Mouse (Mus musculus) hindbrain, embryonic 11.5 days (tissue): ENCODE results near the gene Nedd8. TPM values are rescaled to one million over a fixed set of nuclear protein-coding genes. Genes with fewer than 3 reads are reported as not detected.
A peak's percentile ranks its signal among the peaks of the same experiment; 100 is the strongest.

ENCODE experiments used
- ATAC-seq: fragments of 200-750 bp; cut with Nextera tagmentation; 2 replicates; pipeline ENCODE4 v1.8.0; 2017; ENCODE audit warnings: mild to moderate bottlenecking, moderate TSS enrichment, moderate library complexity; ENCODE audit not compliant: low FRiP score
- DNase-seq: peaks from one replicate; pipeline ENCODE4 v3.0.0-alpha.2; 2015; ENCODE audit warnings: low spot score
- H3K27ac ChIP-seq: fragments of 300-500 bp; sonication (generic); 2 replicates; pipeline ENCODE4 v1.5.1; 2014; ENCODE audit warnings: mild to moderate bottlenecking, low read depth, low read length
- H3K27me3 ChIP-seq: fragments of 300-500 bp; sonication (generic); 2 replicates; pipeline ENCODE4 v1.6.1; 2014; ENCODE audit warnings: mild to moderate bottlenecking, low read length, moderate library complexity, mixed read lengths; ENCODE audit not compliant: control insufficient read depth, insufficient read depth
- H3K36me3 ChIP-seq: fragments of 300-500 bp; sonication (generic); 2 replicates; pipeline ENCODE4 v1.6.1; 2014; ENCODE audit warnings: mild to moderate bottlenecking, low read length, moderate library complexity, mixed read lengths; ENCODE audit not compliant: control insufficient read depth, insufficient read depth
- H3K4me1 ChIP-seq: fragments of 300-500 bp; sonication (generic); replicated peaks from 2 replicates; pipeline ENCODE4 v1.6.1; 2014; ENCODE audit warnings: low read length, mixed read lengths; ENCODE audit not compliant: control insufficient read depth, insufficient read depth
- H3K4me2 ChIP-seq: fragments of 300-500 bp; sonication (generic); replicated peaks from 2 replicates; pipeline ENCODE4 v1.6.1; 2014; ENCODE audit warnings: mild to moderate bottlenecking, low read depth, low read length
- H3K4me3 ChIP-seq: fragments of 300-500 bp; sonication (generic); 2 replicates; pipeline ENCODE4 v1.5.1; 2014; ENCODE audit warnings: low read depth, low read length
- H3K9ac ChIP-seq: fragments of 300-500 bp; sonication (generic); 2 replicates; pipeline ENCODE4 v1.6.1; 2014; ENCODE audit warnings: low read depth, low read length
- H3K9me3 ChIP-seq: fragments of 300-500 bp; sonication (generic); 2 replicates; pipeline ENCODE4 v1.6.1; 2016; ENCODE audit warnings: low read length; ENCODE audit not compliant: control insufficient read depth
- WGBS: fragments of 180-500 bp; shearing (Covaris S2); extraction: QIAGEN DNeasy Blood & Tissue Kit; methylation state at CpG from one replicate; pipeline ENCODE4 v1.1.7; 2014; 5-methylcytosine and 5-hydroxymethylcytosine counted together
- polyA plus RNA-seq: library from polyadenylated mRNA; unstranded; fragments of >200 nt; fragmentation: Nextera tagmentation; extraction: Ambion mirVana; gene quantifications from 2 replicates; pipeline ENCODE4 v1.2.1, GENCODE M21; 2014

The Nedd8 gene
- polyA plus RNA-seq, 1 experiment from 2014 or later, result 597 TPM

GRCm38 (mm10) chr14:55682118-55682493 lies 10.2 kb upstream of the Nedd8 start:
- Histone ChIP-seq H3K9ac (peak overlapping the region; percentile 45), H3K27ac (no peak overlapping the region), H3K4me1 (no peaks in the 10 kb centered on the region), H3K27me3 (no peaks in the 10 kb centered on the region), H3K4me2 (peak overlapping the region; percentile 40), H3K9me3 (no peaks in the 10 kb centered on the region), H3K4me3 (peak overlapping the region; percentile 74), H3K36me3 (peaks cover under 1% of the 10 kb centered on the region; the same call in 1 of the 2 replicates)
- 12% methylated on average over 3 of the region's 3 CpGs for WGBS
- ATAC-seq (peak; percentile 70), DNase-seq (no peak)

DNA sequence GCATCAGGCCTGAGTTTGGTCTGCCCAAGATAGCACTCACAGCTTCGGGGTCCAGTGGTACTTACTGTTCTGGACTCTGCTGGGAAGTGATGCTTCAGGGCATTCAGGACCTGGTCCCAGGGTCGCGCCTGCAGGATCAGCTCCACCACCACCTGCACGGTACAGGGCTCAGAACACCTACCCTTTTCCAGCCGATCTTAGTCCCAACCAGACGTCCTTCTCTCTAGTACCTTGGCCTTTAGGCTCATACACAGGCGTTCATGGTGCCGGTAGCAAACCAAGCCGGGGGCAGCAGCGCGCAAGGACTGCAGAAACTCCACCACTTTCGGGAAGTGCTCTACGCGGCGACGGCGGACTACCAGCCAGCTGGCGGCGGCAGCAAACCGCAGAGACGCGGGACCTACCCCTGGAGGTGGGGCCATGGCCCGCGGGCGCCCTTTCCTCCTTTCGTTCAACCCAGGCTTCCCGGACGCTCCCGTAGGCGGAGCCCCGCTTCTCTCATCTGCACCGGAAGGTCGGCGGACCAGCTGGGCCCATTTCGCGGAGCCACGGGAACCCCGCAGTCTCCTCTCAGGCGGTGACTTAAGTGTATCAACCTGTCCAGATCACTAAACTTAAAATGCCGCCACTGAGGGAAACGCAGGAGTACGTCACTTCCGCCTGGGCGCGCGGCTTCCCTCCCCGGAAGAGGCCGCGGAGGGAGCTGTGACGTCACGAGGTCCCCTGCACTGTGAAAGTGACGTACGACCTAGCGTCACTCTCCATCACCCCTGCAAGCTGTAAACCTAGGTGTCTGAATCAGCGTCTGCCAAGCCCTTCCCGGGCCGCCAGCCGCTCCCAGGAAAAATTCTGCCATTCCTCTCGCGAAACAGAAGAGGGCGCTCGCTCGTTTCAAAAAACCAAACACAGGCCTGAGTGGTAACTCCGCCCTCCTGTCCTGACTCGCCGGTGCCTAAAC lies 9.5 kb upstream of the Nedd8 start, which contains the start of gene Tinf2:
Tinf2 (minus strand) TSS at position 661 of the 958 bp plus-strand sequence.
- Histone ChIP-seq H3K4me1 (no peaks in the 10 kb centered on the region), H3K36me3 (peaks cover 3% of the 10 kb centered on the region; the same call in 1 of the 2 replicates), H3K4me3 (peak within 1 kb of the TSS; percentile 74), H3K4me2 (peak within 1 kb of the TSS; percentile 74), H3K9me3 (no peaks in the 10 kb centered on the region), H3K27ac (no peak within 1 kb of the TSS), H3K27me3 (no peaks in the 10 kb centered on the region), H3K9ac (peak within 1 kb of the TSS; percentile 71)
- DNase-seq (peak; percentile 98), ATAC-seq (peak; percentile 99)
- WGBS, result under 1% methylated on average over 66 of the region's 66 CpGs

DNA sequence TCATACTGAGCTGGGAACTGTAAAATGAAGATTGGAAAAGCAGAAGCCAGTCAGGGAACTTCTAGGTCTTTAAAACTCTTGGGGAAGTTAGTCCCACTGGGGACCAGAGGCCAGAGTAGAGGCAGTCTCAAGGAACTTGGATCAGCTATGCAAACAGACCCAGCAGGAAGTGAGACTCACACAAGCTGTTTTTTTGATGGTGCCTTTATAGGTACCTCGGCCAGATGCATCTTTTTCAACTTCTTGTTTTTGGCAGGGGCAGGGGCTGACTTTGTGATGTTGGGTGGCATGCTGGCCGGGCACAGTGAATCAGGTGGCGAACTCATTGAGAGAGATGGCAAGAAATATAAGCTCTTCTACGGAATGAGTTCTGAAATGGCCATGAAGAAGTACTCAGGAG lies 5.7 kb upstream of the Nedd8 start:
- DNase-seq, result no peak
- no peak overlapping the region for H3K4me3 ChIP-seq
- no peak overlapping the region for H3K9ac ChIP-seq
- H3K27ac ChIP-seq, result no peak overlapping the region
- H3K27me3 ChIP-seq, result no peaks in the 10 kb centered on the region
- ATAC-seq, result no peak
- WGBS, result 85% methylated on average over 4 of the region's 4 CpGs
- H3K9me3 ChIP-seq, result no peaks in the 10 kb centered on the region
- no peak overlapping the region for H3K4me2 ChIP-seq
- H3K4me1 ChIP-seq, result no peaks in the 10 kb centered on the region
- H3K36me3 ChIP-seq, result peaks cover 3% of the 10 kb centered on the region; the same call in 1 of the 2 replicates

DNA sequence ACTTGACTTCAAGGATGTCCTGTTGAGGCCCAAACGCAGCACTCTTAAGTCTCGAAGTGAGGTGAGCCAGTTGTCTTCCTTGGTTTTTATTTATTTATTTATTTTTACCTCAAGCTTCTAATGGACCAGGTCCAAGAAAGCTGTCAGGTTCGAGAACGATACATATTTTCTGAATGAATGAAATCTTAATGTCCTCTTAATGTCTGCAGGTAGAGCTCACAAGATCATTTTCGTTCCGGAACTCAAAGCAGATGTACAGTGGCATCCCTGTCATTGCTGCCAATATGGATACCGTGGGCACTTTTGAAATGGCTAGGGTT lies 777 bp upstream of the Nedd8 start:
- Histone ChIP-seq H3K9me3 (no peaks in the 10 kb centered on the region), H3K9ac (peak overlapping the region; percentile 71)
- no peak for ATAC-seq

GRCm38 (mm10) chr14:55671486-55671832 lies 465 bp downstream of the Nedd8 start:
- Histone ChIP-seq H3K9me3 (no peaks in the 10 kb centered on the region), H3K4me2 (peak overlapping the region; percentile 90), H3K4me3 (peak overlapping the region; percentile 75), H3K36me3 (no peaks in the 10 kb centered on the region), H3K27me3 (no peaks in the 10 kb centered on the region), H3K4me1 (peaks cover 6% of the 10 kb centered on the region; the same call in 1 of the 2 replicates), H3K9ac (peak overlapping the region; percentile 71), H3K27ac (peak overlapping the region; percentile 82)
- no peak for DNase-seq
- peak; percentile 74 for ATAC-seq
- WGBS, result under 1% methylated on average over 12 of the region's 12 CpGs

More for the DNA sequence above, 777 bp upstream of the Nedd8 start:
- DNase-seq, result no peak
- peaks cover 3% of the 10 kb centered on the region; the same call in 1 of the 2 replicates for H3K36me3 ChIP-seq
- peaks cover 6% of the 10 kb centered on the region; the same call in 1 of the 2 replicates for H3K4me1 ChIP-seq
- peak overlapping the region; percentile 75 for H3K4me3 ChIP-seq
- H3K4me2 ChIP-seq, result peak overlapping the region; percentile 90
- no peaks in the 10 kb centered on the region for H3K27me3 ChIP-seq
- 82% methylated on average over 7 of the region's 7 CpGs for WGBS
- no peak overlapping the region for H3K27ac ChIP-seq

GRCm38 (mm10) chr14:55660636-55661035 lies 11.3 kb downstream of the Nedd8 start:
- no peaks in the 10 kb centered on the region for H3K4me1 ChIP-seq
- H3K27ac ChIP-seq, result 0 out of 2 replicates have a peak overlapping the region, but pooled peaks have one; percentile 6
- H3K9me3 ChIP-seq, result no peaks in the 10 kb centered on the region
- peak; percentile 36 for ATAC-seq
- WGBS, result 50% methylated on average over 2 of the region's 2 CpGs
- H3K4me2 ChIP-seq, result no peak overlapping the region
- no peaks in the 10 kb centered on the region for H3K27me3 ChIP-seq
- H3K36me3 ChIP-seq, result no peaks in the 10 kb centered on the region; the same call in 1 of the 2 replicates
- no peak overlapping the region for H3K9ac ChIP-seq
- DNase-seq, result no peak
- peak overlapping the region; percentile 37; the same call in 1 of the 2 replicates for H3K4me3 ChIP-seq

DNA sequence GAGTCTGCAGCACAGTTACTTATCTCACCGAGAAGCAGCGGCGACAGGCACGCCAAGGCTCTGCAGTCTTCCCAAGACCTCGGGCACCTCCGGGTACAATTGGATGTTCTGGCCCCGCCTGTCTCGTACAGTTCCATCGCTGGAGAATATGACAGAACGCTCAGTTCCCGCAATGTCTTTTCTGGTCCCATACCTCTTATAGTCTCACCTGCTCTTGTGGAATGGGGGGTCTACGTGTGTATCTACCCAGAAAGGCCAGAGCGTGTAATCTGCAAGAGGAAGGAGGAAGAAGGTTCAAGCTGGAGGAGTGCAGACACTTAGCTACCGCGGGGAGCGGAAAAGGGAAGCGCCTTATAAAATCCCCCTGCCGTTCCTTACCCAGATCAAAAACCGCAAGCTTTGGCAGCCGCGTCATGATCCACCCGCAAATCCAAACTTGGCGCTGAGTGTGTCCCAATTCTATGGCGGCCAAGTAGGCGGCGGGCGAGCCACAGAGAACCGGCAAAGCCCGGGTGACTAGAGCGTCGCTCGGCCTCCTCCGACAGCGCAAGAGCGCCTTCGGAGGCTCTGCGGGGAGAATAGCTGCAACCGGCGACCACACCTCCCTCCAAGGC lies 11.9 kb downstream of the Nedd8 start, which contains the start of gene Mdp1:
Mdp1 (minus strand) TSS at position 549 of the 614 bp plus-strand sequence.
- Histone ChIP-seq H3K4me1 (no peaks in the 10 kb centered on the region), H3K4me3 (peak within 1 kb of the TSS; percentile 37), H3K27me3 (no peaks in the 10 kb centered on the region), H3K9ac (peak within 1 kb of the TSS; percentile 44), H3K36me3 (no peaks in the 10 kb centered on the region; the same call in 1 of the 2 replicates), H3K27ac (0 out of 2 replicates have a peak within 1 kb of the TSS, but pooled peaks have one; percentile 6), H3K9me3 (no peaks in the 10 kb centered on the region), H3K4me2 (peak within 1 kb of the TSS; percentile 43)
- under 1% methylated on average over 39 of the region's 39 CpGs for WGBS
- DNase-seq (peak; percentile 86), ATAC-seq (peak; percentile 89)

DNA sequence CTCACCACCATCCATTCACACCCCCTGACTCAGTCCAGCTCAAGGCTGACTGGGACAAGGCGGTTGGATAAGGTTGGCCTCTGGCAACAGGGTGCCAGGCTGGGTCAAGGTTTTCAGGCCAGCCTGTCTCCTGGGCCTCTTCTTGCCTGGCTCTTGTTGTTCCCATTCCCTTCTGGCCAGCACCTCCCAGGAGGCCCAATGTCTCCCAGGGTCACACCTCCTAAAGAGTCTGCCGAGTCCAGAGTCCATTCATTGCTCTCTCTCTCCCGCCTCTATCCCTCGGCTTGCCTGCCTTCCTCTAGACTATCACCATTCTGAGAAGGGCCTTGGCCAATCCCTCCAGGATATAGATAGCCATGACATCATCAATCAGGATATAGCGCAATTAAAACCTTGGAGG lies 13.9 kb downstream of the Nedd8 start:
- Histone ChIP-seq H3K4me3 (no peak overlapping the region), H3K4me2 (no peak overlapping the region), H3K9ac (no peak overlapping the region), H3K4me1 (no peaks in the 10 kb centered on the region), H3K9me3 (no peaks in the 10 kb centered on the region), H3K27me3 (no peaks in the 10 kb centered on the region), H3K27ac (no peak overlapping the region), H3K36me3 (no peaks in the 10 kb centered on the region; the same call in 1 of the 2 replicates)
- DNase-seq (no peak), ATAC-seq (no peak)
- WGBS, result 89% methylated on average over 5 of the region's 5 CpGs
